Mouse (Mus musculus) G1E (cell line): ENCODE measurements at regions not wholly inside any gene's neighbourhood (a gene's known extent, or its start where the extent isn't known, plus 50 kb on each side); places are given as distances from the start of the nearest gene placed in this dataset.

Experiments used
- ATAC-seq: 2 replicates; pipeline ENCODE4 v1.8.0; 2016; ENCODE audit warnings: mild to moderate bottlenecking; ENCODE audit not compliant: insufficient number of reproducible peaks, poor library complexity, low FRiP score, severe bottlenecking; ENCODE audit errors: extremely low read depth
- DNase-seq: peaks from one replicate; pipeline ENCODE4 v3.0.0; 2012; ENCODE audit warnings: low spot score
- H3K27me3 ChIP-seq: 2 replicates; pipeline ENCODE4 v1.6.1; 2012; ENCODE audit warnings: mild to moderate bottlenecking, low read length, inconsistent platforms; ENCODE audit not compliant: insufficient read depth
- H3K36me3 ChIP-seq: replicated peaks from 2 replicates; pipeline ENCODE3; 2012; ENCODE audit warnings: mild to moderate bottlenecking, inconsistent platforms
- H3K4me1 ChIP-seq: 2 replicates; pipeline ENCODE4 v1.6.1; 2012; ENCODE audit warnings: low read depth, low read length, inconsistent platforms, mixed read lengths; ENCODE audit not compliant: insufficient read depth
- H3K4me3 ChIP-seq: 2 replicates; pipeline ENCODE4 v1.5.1; 2012; ENCODE audit warnings: low read depth, mild to moderate bottlenecking, inconsistent platforms, low read length, moderate library complexity, mixed read lengths
- H3K9me3 ChIP-seq: replicated peaks from 2 replicates; pipeline ENCODE4 v1.6.1; 2012; ENCODE audit warnings: inconsistent platforms
- CTCF ChIP-seq: IDR thresholded peaks from 2 replicates; pipeline ENCODE4 v1.5.1; 2012; ENCODE audit warnings: low read depth, low read length, inconsistent platforms, mixed read lengths
- GATA1 ChIP-seq: IDR thresholded peaks from 2 replicates; pipeline ENCODE4 v1.6.1; 2012; ENCODE audit warnings: borderline replicate concordance, low read length, inconsistent platforms, mixed read lengths
- GATA2 ChIP-seq: IDR thresholded peaks from 2 replicates; pipeline ENCODE4 v1.6.1; 2012; ENCODE audit warnings: low read depth, low read length, inconsistent platforms, borderline replicate concordance
- POLR2AphosphoS5 ChIP-seq: IDR thresholded peaks from 2 replicates; pipeline ENCODE4 v1.6.1; 2012; ENCODE audit warnings: low read depth, low read length, inconsistent platforms; ENCODE audit not compliant: insufficient replicate concordance
- TAL1 ChIP-seq: conservative IDR thresholded peaks from 2 replicates; pipeline ENCODE4 v1.6.1; 2012; ENCODE audit warnings: low read depth, low read length, inconsistent platforms, mixed read lengths

GRCm38 (mm10) chr1:51687484-51688223 is 209.4 kb upstream of the Nabp1 start:
- DNase-seq, result no peak
- Histone ChIP-seq H3K4me3 (no peak overlapping the region), H3K36me3 (no peaks in the 10 kb centered on the region), H3K9me3 (no peaks in the 10 kb centered on the region), H3K4me1 (no peaks in the 10 kb centered on the region), H3K27me3 (no peaks in the 10 kb centered on the region)
- no peak for TF ChIP-seq POLR2AphosphoS5
- TF ChIP-seq GATA2, result no peak
- TF ChIP-seq GATA1, result no peak
- TF ChIP-seq TAL1, result no peak
- TF ChIP-seq CTCF, result no peak
- no peak for ATAC-seq

- DNase-seq (no peak), ATAC-seq (no peak)
- Histone ChIP-seq H3K9me3 (no peaks in the 10 kb centered on the region), H3K36me3 (no peaks in the 10 kb centered on the region), H3K4me3 (no peak overlapping the region), H3K27me3 (no peaks in the 10 kb centered on the region), H3K4me1 (no peaks in the 10 kb centered on the region)
- TF ChIP-seq GATA2, result no peak
- no peak for TF ChIP-seq GATA1
- TF ChIP-seq POLR2AphosphoS5, result no peak
- no peak for TF ChIP-seq CTCF
- no peak for TF ChIP-seq TAL1
These were observed 208.5 kb upstream of the Nabp1 start for GRCm38 (mm10) chr1:51686759-51687158.

- TF ChIP-seq GATA1 (no peak), TAL1 (no peak), POLR2AphosphoS5 (no peak), CTCF (no peak), GATA2 (no peak)
- DNase-seq (no peak), ATAC-seq (no peak)
- Histone ChIP-seq H3K27me3 (no peaks in the 10 kb centered on the region), H3K4me3 (no peak overlapping the region), H3K4me1 (no peaks in the 10 kb centered on the region), H3K9me3 (no peaks in the 10 kb centered on the region), H3K36me3 (no peaks in the 10 kb centered on the region)
These were observed 204.0 kb upstream of the Nabp1 start for GRCm38 (mm10) chr1:51682273-51682672.

GRCm38 (mm10) chr1:51681872-51682271 is 203.6 kb upstream of the Nabp1 start:
- TF ChIP-seq CTCF, result no peak
- TF ChIP-seq POLR2AphosphoS5, result no peak
- TF ChIP-seq TAL1, result no peak
- TF ChIP-seq GATA1, result no peak
- no peak for ATAC-seq
- no peaks in the 10 kb centered on the region for H3K36me3 ChIP-seq
- no peaks in the 10 kb centered on the region for H3K9me3 ChIP-seq
- no peaks in the 10 kb centered on the region for H3K27me3 ChIP-seq
- H3K4me1 ChIP-seq, result no peaks in the 10 kb centered on the region
- H3K4me3 ChIP-seq, result no peak overlapping the region
- no peak for DNase-seq

GRCm38 (mm10) chr1:51680725-51681124 is 202.5 kb upstream of the Nabp1 start:
- H3K4me3 ChIP-seq, result no peak overlapping the region
- no peaks in the 10 kb centered on the region for H3K9me3 ChIP-seq
- H3K27me3 ChIP-seq, result no peaks in the 10 kb centered on the region
- TF ChIP-seq GATA2, result no peak
- no peak for TF ChIP-seq POLR2AphosphoS5
- no peak for TF ChIP-seq CTCF
- TF ChIP-seq GATA1, result no peak
- no peak for TF ChIP-seq TAL1
- H3K4me1 ChIP-seq, result no peaks in the 10 kb centered on the region
- ATAC-seq (no peak), DNase-seq (no peak)
- no peaks in the 10 kb centered on the region for H3K36me3 ChIP-seq

- Histone ChIP-seq H3K27me3 (no peaks in the 10 kb centered on the region), H3K36me3 (no peaks in the 10 kb centered on the region), H3K9me3 (no peaks in the 10 kb centered on the region), H3K4me1 (no peaks in the 10 kb centered on the region), H3K4me3 (no peak overlapping the region)
- DNase-seq, result no peak
- TF ChIP-seq POLR2AphosphoS5 (no peak), CTCF (no peak), GATA2 (no peak), TAL1 (no peak), GATA1 (no peak)
- ATAC-seq, result no peak
These were observed 200.2 kb upstream of the Nabp1 start for GRCm38 (mm10) chr1:51678290-51678928.
